Mouse (Mus musculus): Measurements from ENCODE around the gene Siah1a. TPM values are rescaled to one million over a fixed set of nuclear protein-coding genes. Genes with fewer than 3 reads are reported as not detected.

Gene Siah1a
- 31.2 and 36.1 TPM in 2 replicates for polyA plus RNA-seq (2015; fragmentation: Nextera tagmentation; extraction: Ambion mirVana)

DNA sequence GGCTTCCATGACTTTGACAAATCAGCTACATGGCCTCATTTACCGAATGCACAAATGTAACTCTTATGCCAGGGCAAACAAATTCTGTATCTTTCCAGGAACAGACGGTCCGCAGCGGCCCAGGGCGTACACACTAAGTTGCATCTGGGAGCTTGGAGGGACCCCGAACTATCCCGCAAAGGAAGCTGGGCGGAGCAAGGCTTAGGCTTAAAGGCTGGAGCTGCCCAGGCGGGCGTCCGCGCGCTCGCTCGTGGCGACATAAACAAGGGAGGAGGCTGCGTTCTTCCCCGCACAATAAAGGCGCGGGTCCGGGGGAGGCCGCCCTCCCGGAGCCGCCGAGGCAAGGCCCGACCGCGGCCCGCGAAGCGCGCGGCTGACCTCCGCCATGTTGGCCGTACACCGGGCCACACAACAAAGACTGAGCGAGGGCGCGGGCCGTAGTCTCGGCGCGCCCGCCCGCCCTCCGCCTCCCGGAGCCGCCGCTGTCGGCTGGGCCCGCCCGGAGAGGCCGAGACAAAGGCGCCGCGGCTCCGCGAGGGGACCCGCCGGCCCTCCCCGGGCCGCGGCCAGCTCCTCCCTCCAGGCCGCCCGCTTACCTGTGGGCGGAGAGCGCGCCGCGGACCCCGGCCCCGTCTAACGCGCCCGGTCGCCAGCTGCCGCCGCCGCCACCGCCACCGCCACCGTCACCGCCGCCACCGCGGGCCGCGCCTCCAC, at the start of gene Siah1a, which contains the start of gene Gm10638:
TSS of gene Siah1a (minus strand) at position 714 of the 714 bp plus-strand sequence.
TSS of gene Gm10638 (plus strand) at position 479 of the 714 bp plus-strand sequence.
- Histone ChIP-seq H3K9ac (peak within 1 kb of the TSS; percentile 87), H3K9me3 (no peaks in the 10 kb centered on the region), H3K4me1 (replicated peaks) (0 out of 2 replicates have a peak, but pooled peaks cover 5% of the 10 kb centered on the region), H3K27ac (peak within 1 kb of the TSS; percentile 92), H3K27me3 (replicated peaks) (no peaks in the 10 kb centered on the region), H3K36me3 (no peaks in the 10 kb centered on the region), H3K4me3 (replicated peaks) (peak within 1 kb of the TSS; percentile 69), H3K4me2 (replicated peaks) (peak within 1 kb of the TSS; percentile 75)
- peak; percentile 91 for ATAC-seq
- under 1% methylated on average over 83 of the region's 88 CpGs for WGBS

DNA sequence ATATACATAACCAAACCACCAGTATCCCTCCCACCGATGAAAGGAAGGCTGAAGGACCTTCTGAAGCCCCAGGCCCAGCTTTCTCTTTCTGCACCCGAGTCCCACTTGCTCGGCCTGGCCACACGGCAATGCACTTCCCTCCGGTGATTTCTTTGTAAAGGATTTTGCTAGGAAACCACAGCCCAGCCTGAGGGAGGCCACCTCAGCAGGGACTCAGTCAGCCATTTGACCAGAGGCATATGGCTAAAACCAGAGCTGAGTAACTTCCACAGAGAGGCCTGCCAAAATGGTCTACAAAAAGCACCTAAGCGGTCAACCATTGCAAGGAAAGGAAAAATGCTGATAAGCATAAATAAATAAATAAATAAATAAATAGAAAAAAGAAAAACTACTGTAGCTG, 49.0 kb upstream of the Siah1a start:
- no peak for ATAC-seq
- no peak overlapping the region for H3K9ac ChIP-seq
- no peaks in the 10 kb centered on the region for H3K36me3 ChIP-seq
- no peak overlapping the region for H3K27ac ChIP-seq
- WGBS = 48% methylated on average over 6 of the region's 6 CpGs
- no peak overlapping the region for H3K4me2 ChIP-seq (replicated peaks)
- H3K27me3 ChIP-seq (replicated peaks) = no peaks in the 10 kb centered on the region
- H3K4me1 ChIP-seq (replicated peaks) = no peaks in the 10 kb centered on the region
- H3K9me3 ChIP-seq = no peaks in the 10 kb centered on the region
- no peak overlapping the region for H3K4me3 ChIP-seq (replicated peaks)

- Histone ChIP-seq H3K36me3 (no peaks in the 10 kb centered on the region), H3K4me1 (replicated peaks) (0 out of 2 replicates have a peak, but pooled peaks cover 3% of the 10 kb centered on the region), H3K9ac (no peak overlapping the region), H3K9me3 (no peaks in the 10 kb centered on the region), H3K27ac (no peak overlapping the region), H3K4me3 (replicated peaks) (no peak overlapping the region), H3K27me3 (replicated peaks) (no peaks in the 10 kb centered on the region), H3K4me2 (replicated peaks) (no peak overlapping the region)
- 52% methylated on average over 6 of the region's 6 CpGs for WGBS
- peak; percentile 87 for ATAC-seq
Measured at GRCm38 (mm10) chr8:86791542-86791941, 45.8 kb upstream of the Siah1a start.

DNA sequence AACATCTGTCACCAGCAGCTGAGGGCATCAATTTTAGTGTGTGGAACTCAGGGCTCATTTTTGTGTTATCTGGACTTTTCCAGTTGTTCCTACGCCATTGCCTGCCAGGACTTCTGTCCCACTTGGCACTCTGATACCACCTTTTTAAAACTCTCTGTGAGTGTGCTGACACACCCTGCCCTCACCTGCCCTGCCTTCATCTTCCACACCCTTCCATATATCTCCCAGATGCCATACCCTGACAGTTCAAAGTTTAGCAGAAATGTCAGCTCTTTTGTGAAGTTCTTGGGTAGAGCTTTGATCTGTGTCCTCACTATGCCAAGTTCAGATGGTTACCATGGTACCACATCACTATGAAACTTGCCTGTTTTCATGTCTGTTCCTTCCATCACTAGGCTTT, 43.8 kb upstream of the Siah1a start:
- Histone ChIP-seq H3K4me2 (replicated peaks) (no peak overlapping the region), H3K27ac (no peak overlapping the region), H3K27me3 (replicated peaks) (no peaks in the 10 kb centered on the region), H3K9ac (no peak overlapping the region), H3K9me3 (no peaks in the 10 kb centered on the region), H3K4me3 (replicated peaks) (no peak overlapping the region), H3K4me1 (replicated peaks) (0 out of 2 replicates have a peak, but pooled peaks cover 3% of the 10 kb centered on the region), H3K36me3 (no peaks in the 10 kb centered on the region)
- no peak for ATAC-seq
- WGBS = 78% methylated on average over 1 of the region's 1 CpGs

DNA sequence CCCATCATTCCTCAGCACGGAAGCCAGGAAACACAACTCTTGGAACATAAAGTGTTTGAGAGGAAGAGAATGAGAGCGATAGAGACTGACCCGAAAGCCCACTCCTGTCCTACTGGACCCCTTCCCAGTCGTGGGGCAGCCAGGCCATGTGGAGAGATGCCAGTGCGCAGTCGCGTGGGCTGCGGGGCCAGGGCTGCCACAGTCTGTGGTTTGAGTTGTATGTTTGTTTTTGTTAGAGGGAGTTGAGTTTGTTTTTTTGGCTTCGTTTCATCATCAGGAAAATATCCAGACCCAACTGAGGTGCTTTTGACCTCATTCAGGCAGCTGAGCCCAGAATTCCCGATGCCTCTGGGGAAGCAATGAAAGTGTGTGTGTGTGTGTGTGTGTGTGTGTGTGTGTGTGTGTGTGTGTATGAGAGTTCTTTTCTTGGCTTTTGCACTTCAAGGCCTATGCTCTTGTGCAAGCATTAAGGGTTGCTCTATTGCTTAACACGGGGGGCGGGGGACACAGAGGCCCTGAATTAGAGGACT, 42.2 kb upstream of the Siah1a start:
- no peak for ATAC-seq
- Histone ChIP-seq H3K4me1 (replicated peaks) (0 out of 2 replicates have a peak, but pooled peaks cover 3% of the 10 kb centered on the region), H3K9ac (no peak overlapping the region), H3K4me3 (replicated peaks) (no peak overlapping the region), H3K36me3 (no peaks in the 10 kb centered on the region), H3K27ac (0 out of 2 replicates have a peak overlapping the region, but pooled peaks have one; percentile 9), H3K9me3 (no peaks in the 10 kb centered on the region), H3K4me2 (replicated peaks) (no peak overlapping the region), H3K27me3 (replicated peaks) (no peaks in the 10 kb centered on the region)
- WGBS = 64% methylated on average over 12 of the region's 12 CpGs

DNA sequence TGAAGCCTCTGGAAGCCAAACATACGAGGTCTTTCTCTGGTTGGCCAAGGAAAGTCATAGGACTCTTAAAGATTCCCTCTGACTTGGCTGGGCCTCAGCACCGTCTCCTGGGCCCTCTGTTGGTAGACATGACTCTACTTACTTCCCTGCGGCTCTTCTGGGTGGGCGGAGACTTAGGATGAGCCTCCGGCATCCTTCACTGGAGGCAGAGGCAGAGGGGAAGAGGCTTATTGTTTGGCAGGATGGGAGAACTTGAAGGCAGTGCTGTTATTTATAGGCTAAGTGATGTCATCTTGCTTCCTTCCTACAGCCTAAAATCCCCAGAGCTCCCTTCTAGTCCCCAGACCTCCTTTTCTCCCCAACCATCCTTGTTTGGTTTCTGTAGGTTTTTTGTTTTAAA, 40.8 kb upstream of the Siah1a start:
- Histone ChIP-seq H3K4me3 (replicated peaks) (no peak overlapping the region), H3K9me3 (no peaks in the 10 kb centered on the region), H3K4me2 (replicated peaks) (no peak overlapping the region), H3K27ac (no peak overlapping the region), H3K27me3 (replicated peaks) (no peaks in the 10 kb centered on the region), H3K9ac (no peak overlapping the region), H3K4me1 (replicated peaks) (0 out of 2 replicates have a peak, but pooled peaks cover 3% of the 10 kb centered on the region), H3K36me3 (no peaks in the 10 kb centered on the region)
- WGBS = 47% methylated on average over 5 of the region's 5 CpGs
- ATAC-seq = no peak

DNA sequence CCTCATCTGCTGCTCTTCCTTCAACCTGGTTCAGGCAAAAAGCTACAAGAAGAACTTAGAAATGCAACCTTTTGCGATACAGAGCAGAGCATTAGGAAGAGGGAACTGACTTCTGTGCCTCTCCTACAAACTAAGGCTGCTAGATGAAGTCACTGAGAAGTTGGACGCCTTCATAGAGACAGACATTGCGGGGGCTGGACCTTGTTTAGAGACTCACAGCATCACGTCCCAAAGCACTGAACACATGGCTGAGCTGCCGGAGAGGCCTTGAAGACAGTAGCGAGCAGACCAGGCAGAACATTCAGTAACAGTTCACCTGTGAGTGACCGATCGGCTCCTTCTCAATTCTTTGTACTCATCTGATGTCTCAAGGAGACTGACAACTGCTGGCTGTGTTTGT, 35.4 kb upstream of the Siah1a start:
- Histone ChIP-seq H3K9ac (no peak overlapping the region), H3K4me1 (replicated peaks) (no peaks in the 10 kb centered on the region), H3K36me3 (no peaks in the 10 kb centered on the region), H3K27ac (no peak overlapping the region), H3K9me3 (no peaks in the 10 kb centered on the region), H3K4me2 (replicated peaks) (no peak overlapping the region), H3K4me3 (replicated peaks) (no peak overlapping the region), H3K27me3 (replicated peaks) (no peaks in the 10 kb centered on the region)
- 92% methylated on average over 8 of the region's 8 CpGs for WGBS
- no peak for ATAC-seq

- ATAC-seq = no peak
- no peaks in the 10 kb centered on the region for H3K4me1 ChIP-seq (replicated peaks)
- no peaks in the 10 kb centered on the region for H3K9me3 ChIP-seq
- no peak overlapping the region for H3K4me3 ChIP-seq (replicated peaks)
- H3K36me3 ChIP-seq = no peaks in the 10 kb centered on the region
- WGBS = 64% methylated on average over 8 of the region's 8 CpGs
- H3K9ac ChIP-seq = no peak overlapping the region
- no peak overlapping the region for H3K27ac ChIP-seq
- H3K4me2 ChIP-seq (replicated peaks) = no peak overlapping the region
- no peaks in the 10 kb centered on the region for H3K27me3 ChIP-seq (replicated peaks)
Measured at GRCm38 (mm10) chr8:86779207-86779606, 33.5 kb upstream of the Siah1a start.

DNA sequence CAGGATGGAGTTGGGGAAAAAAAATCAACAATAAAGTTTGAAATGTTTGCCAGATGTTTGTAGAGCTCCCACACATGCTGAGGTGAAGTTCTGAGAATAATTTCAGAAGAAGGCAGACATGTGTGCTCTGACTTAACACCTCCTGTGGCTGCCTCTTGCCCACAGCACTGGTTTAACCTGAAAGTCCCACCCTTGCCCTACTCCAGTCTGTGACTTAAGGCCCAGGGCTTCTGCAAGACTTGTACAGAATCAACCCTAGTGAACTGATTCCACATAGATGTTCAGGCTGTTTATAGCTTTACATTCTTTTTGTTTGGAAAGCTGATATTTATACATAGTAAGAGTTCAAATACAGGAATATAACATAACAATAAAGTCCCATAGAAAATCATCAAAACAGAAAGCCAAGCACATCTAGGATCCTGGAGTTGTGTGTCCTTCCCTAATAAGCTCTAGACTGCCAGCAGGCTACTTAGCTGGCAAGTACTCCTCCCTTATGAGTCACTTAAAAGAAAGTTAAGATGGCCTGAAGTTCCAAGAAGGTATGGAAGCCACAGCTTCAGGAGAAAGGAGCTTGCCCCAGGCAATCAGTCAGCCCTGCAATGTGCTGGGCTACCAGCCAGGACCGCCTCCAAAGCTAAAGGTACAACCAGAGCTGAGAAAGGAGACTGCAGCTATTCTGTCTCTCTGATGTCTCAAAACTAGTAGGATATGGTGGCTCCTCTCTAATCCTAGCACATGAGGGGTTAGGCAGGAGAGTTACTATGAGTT, 24.4 kb upstream of the Siah1a start:
- Histone ChIP-seq H3K4me1 (replicated peaks) (no peaks in the 10 kb centered on the region), H3K36me3 (no peaks in the 10 kb centered on the region), H3K9ac (no peak overlapping the region), H3K9me3 (no peaks in the 10 kb centered on the region), H3K4me2 (replicated peaks) (no peak overlapping the region), H3K27ac (no peak overlapping the region), H3K27me3 (replicated peaks) (no peaks in the 10 kb centered on the region), H3K4me3 (replicated peaks) (no peak overlapping the region)
- no peak for ATAC-seq
- 77% methylated on average over 1 of the region's 1 CpGs for WGBS

DNA sequence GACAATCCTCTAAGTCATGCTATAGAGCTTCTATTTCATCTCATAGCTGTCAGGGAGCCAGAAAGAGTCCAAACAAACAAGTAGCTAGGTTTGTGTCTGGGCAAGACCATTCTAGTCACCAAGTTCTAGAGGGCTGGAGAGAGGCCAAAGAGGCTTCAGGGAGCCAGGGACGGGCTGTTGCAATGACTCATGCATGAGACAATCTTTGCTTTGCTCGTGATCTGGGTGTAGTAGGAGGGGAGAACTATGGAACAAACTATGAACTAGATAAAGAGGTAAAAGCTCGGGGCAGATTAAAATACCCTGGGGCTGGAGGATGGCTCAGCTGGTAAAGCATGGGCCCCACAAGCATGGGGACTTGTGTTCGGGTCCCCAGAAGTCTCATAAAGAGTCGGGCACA, 22.8 kb upstream of the Siah1a start:
- Histone ChIP-seq H3K9me3 (no peaks in the 10 kb centered on the region), H3K4me3 (replicated peaks) (no peak overlapping the region), H3K27me3 (replicated peaks) (no peaks in the 10 kb centered on the region), H3K4me1 (replicated peaks) (no peaks in the 10 kb centered on the region), H3K4me2 (replicated peaks) (no peak overlapping the region), H3K27ac (no peak overlapping the region), H3K36me3 (no peaks in the 10 kb centered on the region), H3K9ac (no peak overlapping the region)
- WGBS = 63% methylated on average over 5 of the region's 5 CpGs
- peak; percentile 42; the same call in 1 of the 2 replicates for ATAC-seq

DNA sequence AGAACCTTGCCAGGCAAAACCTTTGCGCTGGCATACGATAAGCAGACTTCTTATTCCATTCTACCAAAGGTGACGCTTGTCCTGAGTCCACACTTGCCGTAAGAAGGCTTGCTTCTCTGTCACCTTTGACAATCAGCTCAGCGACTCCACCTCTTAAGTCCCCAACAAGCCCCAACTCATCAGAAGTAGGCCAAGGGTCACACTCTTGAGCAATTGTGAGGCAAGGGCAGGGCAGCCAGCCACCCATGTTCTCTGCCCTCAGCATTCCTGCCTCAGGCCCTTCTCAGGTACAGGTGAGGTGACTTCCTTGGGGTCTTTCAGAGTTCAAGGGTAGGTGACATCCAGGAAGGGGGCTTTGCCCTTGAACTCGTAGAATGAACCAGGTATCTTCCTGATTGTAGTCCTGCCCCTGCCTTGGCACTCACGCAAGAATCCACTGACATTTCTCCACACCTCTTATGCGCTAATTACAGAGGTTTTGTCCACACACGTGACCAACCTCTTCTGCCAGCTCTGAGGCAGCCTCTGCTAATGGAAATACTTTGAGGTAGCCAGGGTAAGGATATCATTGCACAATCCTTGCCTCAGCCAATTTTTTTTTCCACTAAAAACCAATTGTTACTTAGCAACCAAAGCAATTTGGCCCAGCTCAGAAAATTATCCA, 20.9 kb upstream of the Siah1a start:
- no peak overlapping the region for H3K27ac ChIP-seq
- WGBS = 77% methylated on average over 9 of the region's 9 CpGs
- no peaks in the 10 kb centered on the region for H3K36me3 ChIP-seq
- no peaks in the 10 kb centered on the region for H3K9me3 ChIP-seq
- no peaks in the 10 kb centered on the region for H3K27me3 ChIP-seq (replicated peaks)
- peak; percentile 85 for ATAC-seq
- H3K4me1 ChIP-seq (replicated peaks) = no peaks in the 10 kb centered on the region
- no peak overlapping the region for H3K9ac ChIP-seq
- H3K4me2 ChIP-seq (replicated peaks) = no peak overlapping the region
- H3K4me3 ChIP-seq (replicated peaks) = no peak overlapping the region

- Histone ChIP-seq H3K9ac (no peak overlapping the region), H3K36me3 (no peaks in the 10 kb centered on the region), H3K4me3 (replicated peaks) (no peak overlapping the region), H3K27ac (no peak overlapping the region), H3K4me2 (replicated peaks) (no peak overlapping the region), H3K27me3 (replicated peaks) (no peaks in the 10 kb centered on the region), H3K4me1 (replicated peaks) (no peaks in the 10 kb centered on the region), H3K9me3 (no peaks in the 10 kb centered on the region)
- WGBS = 81% methylated on average over 8 of the region's 8 CpGs
- no peak for ATAC-seq
Measured at GRCm38 (mm10) chr8:86765669-86766068, 19.9 kb upstream of the Siah1a start.

Measured in intestine, embryonic 15.5 days (tissue).